Mouse (Mus musculus) cortical plate, adult 2 months (tissue): ENCODE measurements around the gene Krt88.

Experiments used
- CTCF ChIP-seq: fragments of 200-500 bp; IDR thresholded peaks from 2 replicates; pipeline ENCODE4 v1.5.1; 2011; ENCODE audit warnings: mild to moderate bottlenecking, control low read depth, low read length; ENCODE audit not compliant: insufficient read depth; ENCODE audit errors: extremely low read depth
- POLR2A ChIP-seq: fragments of 200-500 bp; IDR thresholded peaks from 2 replicates; pipeline ENCODE4 v1.6.1; 2011; ENCODE audit warnings: mild to moderate bottlenecking, low read length, control low read depth; ENCODE audit not compliant: insufficient read depth; ENCODE audit errors: extremely low read depth

DNA sequence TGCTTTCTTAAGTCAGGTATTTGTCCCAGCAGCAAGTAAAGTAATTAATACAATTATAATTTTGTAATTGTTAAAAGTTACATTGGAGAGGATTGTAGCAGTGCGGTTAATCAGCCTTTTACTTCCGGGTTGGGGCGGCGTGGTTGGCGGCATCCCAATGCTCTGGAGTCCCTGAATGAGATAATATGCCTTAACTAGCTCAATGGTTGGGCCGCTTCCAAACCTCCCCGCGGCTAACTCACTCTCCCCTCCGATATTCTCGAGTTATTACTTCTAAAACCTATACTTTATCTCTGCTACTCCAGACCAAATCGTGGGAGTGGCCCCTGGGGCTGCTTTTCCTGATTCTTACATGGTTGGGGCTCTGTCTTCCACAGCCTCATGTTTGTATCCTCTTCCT, 972 bp upstream of the Krt88 start:
- TF ChIP-seq CTCF (no peak), POLR2A (no peak)
